Mouse (Mus musculus): Measurements from ENCODE around the gene Eln.

DNA sequence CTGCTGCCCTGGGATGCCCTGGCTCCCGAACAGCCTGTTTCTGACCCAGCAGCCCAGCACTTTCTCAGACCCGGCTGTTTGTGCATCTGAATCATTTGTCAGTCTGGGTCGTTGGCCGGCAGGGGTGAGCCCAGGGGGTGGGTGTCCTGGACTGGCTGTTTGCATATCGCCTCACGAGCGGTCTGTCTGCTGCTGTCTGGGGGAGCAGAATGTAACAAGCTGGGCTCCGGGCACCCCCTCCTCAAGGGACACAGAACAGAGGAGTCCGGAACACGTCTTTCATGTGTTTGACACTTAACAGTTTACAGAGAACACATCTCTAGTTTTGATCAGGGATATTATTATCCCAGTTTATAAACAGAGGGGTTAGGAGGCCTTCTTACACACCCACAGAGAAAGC lies 7.0 kb upstream of the Eln start:
- TF ChIP-seq POLR2A (IDR thresholded peaks at IDR 0.05; ENCODE audit: borderline replicate concordance, control insufficient read depth, low read depth, low read length) = no peak
- no peak for TF ChIP-seq CTCF (IDR thresholded peaks at IDR 0.05; ENCODE audit: control insufficient read depth, insufficient read depth, low read length)
